Mouse (Mus musculus) midbrain, postnatal 0 days (tissue): ENCODE results near the gene Shisal1. TPM values are rescaled to one million over a fixed set of nuclear protein-coding genes. Genes with fewer than 3 reads are reported as not detected.

Experiments used
- ATAC-seq: fragments of 200-750 bp; cut with Nextera tagmentation; 2 replicates; pipeline ENCODE4 v1.8.0; 2017; ENCODE audit warnings: moderate number of reproducible peaks, mild to moderate bottlenecking, moderate TSS enrichment, moderate library complexity; ENCODE audit not compliant: low FRiP score
- DNase-seq: peaks from one replicate; pipeline ENCODE4 v3.0.0-alpha.2; 2015; ENCODE audit warnings: low spot score
- H3K27ac ChIP-seq: fragments of 300-500 bp; sonication (generic); 2 replicates; pipeline ENCODE4 v1.5.1; 2014; ENCODE audit warnings: low read depth, mild to moderate bottlenecking, low read length, mixed read lengths
- H3K27me3 ChIP-seq: fragments of 300-500 bp; sonication (generic); 2 replicates; pipeline ENCODE4 v1.6.1; 2014; ENCODE audit warnings: low read length, control low read depth, mixed read lengths; ENCODE audit not compliant: insufficient read depth
- H3K36me3 ChIP-seq: fragments of 300-500 bp; sonication (generic); 2 replicates; pipeline ENCODE4 v1.6.1; 2014; ENCODE audit warnings: low read length, control low read depth, mixed read lengths; ENCODE audit not compliant: insufficient read depth
- H3K4me1 ChIP-seq: fragments of 300-500 bp; sonication (generic); 2 replicates; pipeline ENCODE4 v1.6.1; 2014; ENCODE audit warnings: mild to moderate bottlenecking, control low read depth, antibody characterized with exemption, low read length, mixed read lengths; ENCODE audit not compliant: insufficient read depth
- H3K4me2 ChIP-seq: fragments of 300-500 bp; sonication (generic); 2 replicates; pipeline ENCODE4 v1.6.1; 2014; ENCODE audit warnings: low read depth, mild to moderate bottlenecking, low read length, mixed read lengths; ENCODE audit not compliant: poor library complexity, severe bottlenecking
- H3K4me3 ChIP-seq: fragments of 300-500 bp; sonication (generic); 2 replicates; pipeline ENCODE4 v1.5.1; 2014; ENCODE audit warnings: low read depth, mild to moderate bottlenecking, low read length, moderate library complexity
- H3K9ac ChIP-seq: fragments of 300-500 bp; sonication (generic); replicated peaks from 2 replicates; pipeline ENCODE4 v1.6.1; 2014; ENCODE audit warnings: mild to moderate bottlenecking, low read length, moderate library complexity, mixed read lengths; ENCODE audit not compliant: poor library complexity, severe bottlenecking
- H3K9me3 ChIP-seq: fragments of 300-500 bp; sonication (generic); 2 replicates; pipeline ENCODE4 v1.6.1; 2016; ENCODE audit warnings: low read length, control low read depth
- CTCF ChIP-seq: IDR thresholded peaks from 2 replicates; pipeline ENCODE4 v1.5.1; 2016; ENCODE audit warnings: antibody characterized with exemption, mild to moderate bottlenecking
- WGBS: fragments of 180-500 bp; shearing (Covaris S2); extraction: QIAGEN DNeasy Blood & Tissue Kit; methylation state at CpG from one replicate; pipeline ENCODE4 v1.1.7; 2014; 5-methylcytosine and 5-hydroxymethylcytosine counted together
- polyA plus RNA-seq: library from polyadenylated mRNA; unstranded; fragments of >200 nt; fragmentation: Nextera tagmentation; extraction: Ambion mirVana; gene quantifications from 2 replicates; pipeline ENCODE4 v1.2.1, GENCODE M21; 2015
- total RNA-seq: library from RNA; depleted of rRNA; stranded (reverse); fragments of >200 nt; gene quantifications from 2 replicates; pipeline ENCODE4 v1.2.3, GENCODE M21; 2014

Gene Shisal1
- total and polyA plus RNA-seq, 2 experiments from 2014 or later = 20.4 to 50.0 TPM

DNA sequence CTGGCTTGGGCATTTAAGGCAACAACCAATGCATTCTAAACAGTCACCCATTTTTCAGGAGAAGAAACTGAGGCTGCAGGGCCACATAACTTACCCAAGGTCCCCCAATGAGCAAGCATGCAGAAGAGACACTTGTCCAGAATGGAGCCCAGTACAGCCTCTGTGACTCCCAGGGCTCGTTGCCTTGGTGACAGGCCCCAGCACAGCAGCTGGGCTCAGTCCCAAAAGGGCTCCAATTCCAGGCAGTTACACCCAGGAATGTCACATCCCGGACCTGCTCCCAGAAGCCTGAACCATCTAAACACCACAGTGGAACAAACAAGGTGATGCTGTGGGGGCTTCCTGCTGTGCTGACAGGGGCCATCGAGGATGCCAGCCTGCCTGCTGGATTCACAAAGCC lies 6.1 kb downstream of the Shisal1 start:
- Histone ChIP-seq H3K9ac (0 out of 2 replicates have a peak overlapping the region, but pooled peaks have one; percentile 13), H3K4me1 (peaks cover 25% of the 10 kb centered on the region; the same call in 1 of the 2 replicates), H3K27ac (0 out of 2 replicates have a peak overlapping the region, but pooled peaks have one; percentile 26), H3K36me3 (no peaks in the 10 kb centered on the region), H3K4me2 (no peak overlapping the region), H3K4me3 (no peak overlapping the region), H3K9me3 (no peaks in the 10 kb centered on the region), H3K27me3 (no peaks in the 10 kb centered on the region)
- 35% methylated on average over 3 of the region's 3 CpGs for WGBS
- ATAC-seq = no peak
- no peak for TF ChIP-seq CTCF
- no peak for DNase-seq

DNA sequence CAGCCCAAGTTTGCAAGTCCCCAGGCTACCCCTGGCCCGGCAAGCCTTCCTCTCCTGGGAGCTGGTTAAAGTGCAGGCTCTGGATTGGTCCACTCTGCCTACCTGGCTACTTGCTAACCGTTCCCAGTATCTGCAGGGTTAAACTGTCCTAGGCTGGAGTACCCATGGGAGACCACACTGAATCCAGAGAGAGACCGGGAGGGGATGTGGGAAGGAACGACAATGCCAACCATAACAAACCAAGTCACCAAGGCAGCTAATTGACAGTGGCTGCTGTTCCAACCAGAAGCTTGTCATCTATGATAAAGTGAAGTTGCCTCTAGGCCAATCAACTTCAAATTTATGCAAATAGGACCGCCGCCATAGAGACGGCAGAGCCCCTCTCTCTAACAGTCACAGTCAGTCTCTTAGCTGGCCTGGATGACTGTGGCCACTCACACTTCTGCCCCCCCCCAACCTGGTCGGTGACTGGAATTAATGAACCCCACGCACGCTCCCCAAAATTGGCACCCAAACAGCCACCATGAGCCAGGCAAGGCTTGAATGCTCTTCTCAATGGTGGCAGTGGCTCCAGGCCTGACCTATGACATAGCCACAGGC lies 13.2 kb downstream of the Shisal1 start:
- Histone ChIP-seq H3K4me3 (no peak overlapping the region), H3K27me3 (no peaks in the 10 kb centered on the region), H3K4me1 (no peaks in the 10 kb centered on the region), H3K4me2 (no peak overlapping the region), H3K9ac (no peak overlapping the region), H3K9me3 (no peaks in the 10 kb centered on the region), H3K36me3 (no peaks in the 10 kb centered on the region), H3K27ac (no peak overlapping the region)
- no peak; the same call in 1 of the 2 replicates for ATAC-seq
- no peak for TF ChIP-seq CTCF
- DNase-seq = peak; percentile 64
- 58% methylated on average over 10 of the region's 10 CpGs for WGBS

DNA sequence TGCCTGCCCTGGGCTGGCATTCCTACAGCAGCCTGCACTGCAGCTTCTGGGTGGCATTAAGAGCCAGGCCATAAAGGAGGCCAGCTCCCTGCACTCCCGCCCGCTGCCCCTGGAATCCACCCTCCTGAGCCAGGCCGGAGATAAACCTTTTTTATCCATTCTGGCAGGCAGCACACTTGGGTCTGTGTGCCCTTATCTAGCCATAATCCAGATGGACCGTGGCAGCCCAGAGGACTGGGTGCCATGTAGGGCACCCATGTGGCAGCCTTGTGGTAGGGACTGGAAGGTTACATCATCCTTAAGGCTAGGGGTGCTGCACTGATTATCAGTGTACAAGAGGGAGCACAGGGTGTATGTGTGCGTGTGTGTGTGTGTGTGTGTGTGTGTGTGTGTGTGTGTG lies 16.4 kb downstream of the Shisal1 start:
- TF ChIP-seq CTCF = no peak
- H3K9me3 ChIP-seq = no peaks in the 10 kb centered on the region
- no peak overlapping the region for H3K9ac ChIP-seq
- DNase-seq (no peak), ATAC-seq (no peak)
- H3K27ac ChIP-seq = no peak overlapping the region
- H3K4me2 ChIP-seq = no peak overlapping the region
- H3K36me3 ChIP-seq = no peaks in the 10 kb centered on the region
- H3K4me3 ChIP-seq = no peak overlapping the region
- 61% methylated on average over 5 of the region's 5 CpGs for WGBS
- H3K4me1 ChIP-seq = no peaks in the 10 kb centered on the region
- no peaks in the 10 kb centered on the region for H3K27me3 ChIP-seq

DNA sequence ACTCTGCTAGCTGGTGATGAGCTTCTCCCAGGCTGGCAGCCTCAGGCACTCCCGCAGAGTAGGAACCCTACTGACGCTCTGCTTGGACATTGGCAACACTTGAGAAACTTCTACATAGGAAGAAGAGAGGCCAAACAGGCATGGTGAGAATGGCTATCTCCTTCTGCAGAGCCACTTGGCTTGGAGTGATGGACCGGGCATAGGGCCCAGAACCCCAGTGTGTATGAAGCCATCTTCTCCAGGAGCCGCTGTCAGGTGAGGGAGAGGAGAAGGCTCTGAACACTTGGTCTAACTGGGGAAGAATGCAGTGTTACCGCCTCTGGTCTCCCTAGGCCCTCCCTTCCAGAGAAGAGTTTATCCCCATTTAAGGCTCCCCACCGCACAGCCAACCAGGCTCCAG lies 19.3 kb downstream of the Shisal1 start:
- no peak overlapping the region for H3K9ac ChIP-seq
- no peaks in the 10 kb centered on the region for H3K9me3 ChIP-seq
- no peaks in the 10 kb centered on the region for H3K36me3 ChIP-seq
- H3K4me3 ChIP-seq = no peak overlapping the region
- TF ChIP-seq CTCF = no peak
- H3K4me1 ChIP-seq = no peaks in the 10 kb centered on the region
- no peak overlapping the region for H3K4me2 ChIP-seq
- no peak overlapping the region for H3K27ac ChIP-seq
- WGBS = 89% methylated on average over 6 of the region's 6 CpGs
- H3K27me3 ChIP-seq = no peaks in the 10 kb centered on the region
- no peak for ATAC-seq
- DNase-seq = no peak

DNA sequence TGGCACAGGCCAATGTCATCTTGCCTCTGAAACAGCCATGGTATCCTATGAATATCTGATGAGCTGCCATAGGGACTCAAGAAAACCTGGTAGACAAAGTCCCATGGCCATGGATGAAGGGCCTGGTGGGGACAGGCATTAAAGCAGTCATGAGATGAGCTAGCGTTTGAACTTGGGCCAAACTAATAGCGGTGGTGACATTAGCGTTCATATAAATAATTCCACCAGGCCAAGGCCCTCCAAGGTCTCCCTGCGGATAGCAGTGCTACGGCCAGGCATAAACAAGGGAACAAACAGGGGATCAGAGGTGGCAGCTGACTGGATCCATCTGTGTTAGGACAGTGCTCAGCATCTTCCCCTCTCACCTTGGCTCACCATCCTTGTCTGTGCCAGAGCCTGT lies 21.2 kb downstream of the Shisal1 start:
- no peak overlapping the region for H3K4me3 ChIP-seq
- no peak for TF ChIP-seq CTCF
- DNase-seq (no peak), ATAC-seq (no peak)
- no peaks in the 10 kb centered on the region for H3K27me3 ChIP-seq
- H3K9ac ChIP-seq = no peak overlapping the region
- no peaks in the 10 kb centered on the region for H3K4me1 ChIP-seq
- H3K9me3 ChIP-seq = no peaks in the 10 kb centered on the region
- WGBS = 84% methylated on average over 5 of the region's 5 CpGs
- H3K27ac ChIP-seq = no peak overlapping the region
- H3K36me3 ChIP-seq = no peaks in the 10 kb centered on the region
- H3K4me2 ChIP-seq = no peak overlapping the region

DNA sequence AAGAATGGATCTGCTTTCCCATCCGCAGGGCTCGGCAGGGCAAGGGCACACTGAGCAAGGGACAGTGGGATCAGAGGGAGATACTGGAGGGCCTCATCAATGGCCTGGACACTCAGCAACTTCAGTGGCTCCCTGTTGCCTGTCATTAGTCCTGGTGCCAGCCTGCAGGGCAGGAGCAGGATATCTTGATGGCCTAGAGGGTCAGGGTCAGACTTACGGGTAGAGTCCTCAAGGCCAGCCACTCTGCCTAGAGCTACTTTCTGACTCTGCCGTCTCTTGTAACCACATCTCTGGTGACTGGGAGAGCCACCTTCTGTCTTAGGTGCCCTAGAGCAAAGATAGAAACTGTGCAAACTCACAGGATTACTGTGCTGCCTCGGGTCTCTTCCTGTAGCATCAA lies 23.1 kb downstream of the Shisal1 start:
- Histone ChIP-seq H3K9me3 (no peaks in the 10 kb centered on the region), H3K4me1 (no peaks in the 10 kb centered on the region; the same call in 1 of the 2 replicates), H3K4me2 (no peak overlapping the region), H3K36me3 (no peaks in the 10 kb centered on the region), H3K27ac (no peak overlapping the region), H3K4me3 (no peak overlapping the region), H3K27me3 (no peaks in the 10 kb centered on the region), H3K9ac (no peak overlapping the region)
- ATAC-seq = no peak
- WGBS = 84% methylated on average over 5 of the region's 5 CpGs
- TF ChIP-seq CTCF = no peak
- no peak for DNase-seq
